Mouse (Mus musculus) ES-Bruce4 (cell line): ENCODE results near the gene 1110059G10Rik.

Source experiments
- CTCF ChIP-seq: IDR thresholded peaks from one replicate; pipeline ENCODE4 v1.8.1; 2011; ENCODE audit warnings: low read depth, low read length
- EP300 ChIP-seq: IDR thresholded peaks from 2 replicates; pipeline ENCODE4 v1.6.1; 2011; ENCODE audit warnings: low read depth, low read length; ENCODE audit not compliant: insufficient read depth

DNA sequence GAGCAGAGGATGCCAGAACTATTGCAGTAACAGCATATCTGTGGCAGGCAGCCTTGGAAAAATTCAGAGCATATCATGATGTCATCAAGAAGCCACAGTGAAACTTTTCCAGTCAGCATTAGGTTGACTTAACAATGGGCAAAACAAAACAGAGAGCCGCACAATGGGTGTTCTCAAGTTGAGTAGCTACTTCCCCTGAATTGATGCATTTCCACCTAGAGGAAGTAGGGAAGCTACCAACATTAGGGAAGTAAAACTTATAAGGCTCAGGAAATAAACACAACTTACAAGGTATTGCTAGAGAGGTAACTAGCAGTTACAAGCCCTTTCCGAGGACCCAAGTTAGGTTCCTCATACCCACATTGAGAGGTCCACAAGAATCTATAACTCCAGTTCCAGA lies 49.8 kb downstream of the 1110059G10Rik start:
- no peak for TF ChIP-seq CTCF
- no peak for TF ChIP-seq EP300
